In genomic region chr11:86759886-86760285, GRCm38 (mm10) we compare ENCODE assay signal across 13 mouse cellular contexts.
"Had no signal": no experiment of that assay in that cellular context is flagged by ENCODE, and none has a peak within 500 bp of the region (broad histone marks: within the 10 kb centered on the region; RNA-seq: fewer than 3 reads in every experiment).

No protein-coding gene starts in this region.

- H3K36me3 ChIP-seq: kidney, embryonic 15.5 days; limb, embryonic 13.5 days; midbrain, embryonic 12.5 days had no signal

- H3K27ac ChIP-seq: kidney, embryonic 15.5 days; limb, embryonic 13.5 days; midbrain, embryonic 12.5 days; stomach, postnatal 0 days had no signal

- H3K4me2 ChIP-seq: kidney, embryonic 15.5 days; limb, embryonic 13.5 days; midbrain, embryonic 12.5 days had no signal

- H3K4me3 ChIP-seq: kidney, embryonic 15.5 days; limb, embryonic 13.5 days; midbrain, embryonic 12.5 days had no signal

- H3K9ac ChIP-seq: kidney, embryonic 15.5 days; limb, embryonic 13.5 days; midbrain, embryonic 12.5 days had no signal

- ATAC-seq: intestine, embryonic 16.5 days had no signal

- DNase-seq: kidney, adult 2 months; kidney, postnatal 14 days; layer of hippocampus, adult 9-11 months; layer of hippocampus, postnatal 36 days; left cerebral cortex, postnatal 4 days; lung, adult 18-20 months; right cerebral cortex, adult 18-20 months; right cerebral cortex, postnatal 25 days had no signal

- H3K9me3 ChIP-seq: kidney, embryonic 15.5 days; limb, embryonic 13.5 days; midbrain, embryonic 12.5 days had no signal

- H3K27me3 ChIP-seq: kidney, embryonic 15.5 days; limb, embryonic 13.5 days; midbrain, embryonic 12.5 days had no signal
